Mouse (Mus musculus) ES-E14 (cell line): Measurements from ENCODE around the gene Padi2. TPM values are rescaled to one million over a fixed set of nuclear protein-coding genes. Genes with fewer than 3 reads are reported as not detected.
A peak's percentile ranks its signal among the peaks of the same experiment; 100 is the strongest.

Experiments
- DNase-seq: peaks from one replicate; pipeline ENCODE4 v3.0.0-alpha.2; 2013; ENCODE audit warnings: low read depth, low spot score
- H3K27ac ChIP-seq: 2 replicates; pipeline ENCODE4 v1.5.1; 2012; ENCODE audit warnings: low read depth, mild to moderate bottlenecking, low read length, moderate library complexity, mixed read lengths; ENCODE audit not compliant: poor library complexity, insufficient read depth, severe bottlenecking
- H3K36me3 ChIP-seq: 2 replicates; pipeline ENCODE4 v1.6.1; 2012; ENCODE audit warnings: mild to moderate bottlenecking, low read length, moderate library complexity, mixed read lengths; ENCODE audit not compliant: control insufficient read depth, poor library complexity, insufficient read depth, severe bottlenecking
- H3K4me1 ChIP-seq, 2 experiments: fragments of 150-350 bp in 1 of 2; sonication (generic) in 1 of 2; 2 replicates each; pipeline ENCODE4 v1.6.1; 2012; ENCODE audit warnings: low read length in 2 of 2, mild to moderate bottlenecking in 1 of 2, mixed read lengths in 1 of 2; ENCODE audit not compliant: control insufficient read depth in 2 of 2, insufficient read depth in 2 of 2, poor library complexity in 1 of 2
- H3K4me3 ChIP-seq, 2 experiments: fragments of 150-350 bp in 1 of 2; sonication (generic) in 1 of 2; 2 replicates each; pipeline ENCODE4 v1.5.1; 2012; ENCODE audit warnings: low read length in 2 of 2, low read depth in 1 of 2, mild to moderate bottlenecking in 1 of 2, mixed read lengths in 1 of 2; ENCODE audit not compliant: insufficient read depth in 1 of 2, poor library complexity in 1 of 2, severe bottlenecking in 1 of 2
- H3K9ac ChIP-seq: 2 replicates; pipeline ENCODE4 v1.6.1; 2012; ENCODE audit warnings: low read depth, mild to moderate bottlenecking, low read length, mixed read lengths; ENCODE audit not compliant: poor library complexity, insufficient read depth, severe bottlenecking
- H3K9me3 ChIP-seq: fragments of 150-350 bp; sonication (generic); 2 replicates; pipeline ENCODE4 v1.6.1; 2012; ENCODE audit warnings: low read depth, mild to moderate bottlenecking, low read length; ENCODE audit not compliant: control insufficient read depth, insufficient read depth
- CHD2 ChIP-seq: IDR thresholded peaks from 2 replicates; pipeline ENCODE4 v1.6.1; 2014; ENCODE audit warnings: mild to moderate bottlenecking, low read depth, low read length, inconsistent platforms
- HCFC1 ChIP-seq: IDR thresholded peaks from 2 replicates; pipeline ENCODE4 v1.6.1; 2012; ENCODE audit warnings: low read length, inconsistent platforms, borderline replicate concordance; ENCODE audit not compliant: insufficient read depth
- MAFK ChIP-seq: IDR thresholded peaks from 2 replicates; pipeline ENCODE4 v1.6.1; 2014; ENCODE audit warnings: mild to moderate bottlenecking, low read depth, low read length, inconsistent platforms; ENCODE audit not compliant: insufficient read depth
- ZC3H11A ChIP-seq: IDR thresholded peaks from 2 replicates; pipeline ENCODE4 v1.6.1; 2012; ENCODE audit warnings: low read depth, mild to moderate bottlenecking, inconsistent platforms, low read length, borderline replicate concordance
- ZNF384 ChIP-seq: IDR thresholded peaks from 2 replicates; pipeline ENCODE4 v1.6.1; 2012; ENCODE audit warnings: low read depth, low read length, inconsistent platforms
- in situ Hi-C, 2 experiments: fragments of 600-800 bp; cut with MboI; formaldehyde crosslinking; loops; one replicate each; pipeline ENCODE4 v1.15.1; 2025; ENCODE audit warnings: low sequenced_read_pairs in 2 of 2, inconsistent platforms in 1 of 2; ENCODE audit not compliant: unreplicated experiment in 2 of 2
- total RNA-seq: library from RNA; depleted of rRNA; stranded (reverse); fragments of 300-350 nt; gene quantifications from 2 replicates; pipeline ENCODE4 v1.2.3, GENCODE M21; 2012

Gene Padi2
- total RNA-seq, 1 experiment: 0.94 TPM

GRCm38 (mm10) chr4:140960781-140961466 lies 54.8 kb downstream of the Padi2 start, which contains the start of gene Sdhb:
Gene Sdhb (plus strand): TSS chr4:140961203.
- H3K9ac ChIP-seq: peak within 1 kb of the TSS; percentile 96
- peak within 1 kb of the TSS; percentile 96 to 100 for H3K4me3 ChIP-seq
- H3K4me1 ChIP-seq: peaks cover 5 to 16% of the 10 kb centered on the region in 2 experiments; a peak in 3 of 4 replicates
- TF ChIP-seq ZNF384: no peak
- no peak for TF ChIP-seq CHD2
- no peak for TF ChIP-seq HCFC1
- no peak for TF ChIP-seq MAFK
- TF ChIP-seq ZC3H11A: no peak
- DNase-seq: peak; percentile 98
- no peaks in the 10 kb centered on the region for H3K9me3 ChIP-seq
- in situ Hi-C loops: no loop called here
- peak within 1 kb of the TSS; percentile 83 for H3K27ac ChIP-seq
- H3K36me3 ChIP-seq: no peaks in the 10 kb centered on the region

- TF ChIP-seq CHD2: no peak
- no peak for TF ChIP-seq HCFC1
- TF ChIP-seq MAFK: no peak
- no peak for TF ChIP-seq ZNF384
- no peak for TF ChIP-seq ZC3H11A
- Histone ChIP-seq H3K4me1 (peaks cover 3 to 18% of the 10 kb centered on the region in 2 experiments; a peak in 3 of 4 replicates), H3K4me3 (peak overlapping the region; percentile 96 to 100), H3K9ac (peak overlapping the region; percentile 96), H3K36me3 (no peaks in the 10 kb centered on the region), H3K9me3 (no peaks in the 10 kb centered on the region), H3K27ac (peak overlapping the region; percentile 83)
- in situ Hi-C loops: no loop called here
- no peak for DNase-seq
Observed at GRCm38 (mm10) chr4:140961467-140962206, 55.5 kb downstream of the Padi2 start.

GRCm38 (mm10) chr4:140962207-140962909 lies 56.2 kb downstream of the Padi2 start:
- no peaks in the 10 kb centered on the region for H3K36me3 ChIP-seq
- no peaks in the 10 kb centered on the region for H3K9me3 ChIP-seq
- H3K27ac ChIP-seq: no peak overlapping the region
- DNase-seq: no peak
- in situ Hi-C loops: no loop called here
- peak overlapping the region; percentile 96; the same call in 1 of the 2 replicates for H3K9ac ChIP-seq
- no peak for TF ChIP-seq ZNF384
- TF ChIP-seq ZC3H11A: no peak
- no peak for TF ChIP-seq HCFC1
- TF ChIP-seq CHD2: no peak
- no peak for TF ChIP-seq MAFK
- peaks cover 5 to 16% of the 10 kb centered on the region in 2 experiments for H3K4me1 ChIP-seq
- H3K4me3 ChIP-seq: peak overlapping the region; percentile 96 to 100; a peak in 3 of 4 replicates

DNA sequence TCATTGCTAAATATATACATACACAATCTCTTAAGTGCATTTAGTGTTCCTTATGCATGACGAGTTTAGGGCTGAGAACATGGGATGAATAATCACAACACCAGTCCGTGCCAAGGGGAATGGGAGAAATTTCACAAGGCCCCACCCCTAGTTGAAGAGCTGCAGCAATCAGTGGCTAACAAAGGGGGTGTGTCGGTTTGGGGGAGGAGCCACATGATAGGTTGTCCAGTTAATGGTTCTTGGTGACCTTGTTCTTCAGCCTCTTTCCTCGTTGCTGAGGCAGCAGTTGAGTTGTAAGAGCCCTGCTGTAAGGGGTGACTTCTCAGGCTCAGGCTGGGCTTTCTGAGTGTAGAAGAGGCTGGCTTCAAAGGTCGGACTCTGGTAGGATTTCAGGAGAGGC lies 56.8 kb downstream of the Padi2 start:
- in situ Hi-C loops: no loop called here
- H3K36me3 ChIP-seq: no peaks in the 10 kb centered on the region
- TF ChIP-seq ZNF384 (no peak), MAFK (no peak), CHD2 (no peak), HCFC1 (no peak), ZC3H11A (no peak)
- H3K9me3 ChIP-seq: no peaks in the 10 kb centered on the region
- no peak overlapping the region for H3K9ac ChIP-seq
- no peak overlapping the region for H3K4me3 ChIP-seq
- DNase-seq: peak; percentile 56
- H3K4me1 ChIP-seq: peaks cover 5 to 15% of the 10 kb centered on the region in 2 experiments
- H3K27ac ChIP-seq: no peak overlapping the region
